Mouse (Mus musculus): Measurements from ENCODE around the gene Metap1. TPM values are rescaled to one million over a fixed set of nuclear protein-coding genes. Genes with fewer than 3 reads are reported as not detected.

The Metap1 gene
- polyA plus RNA-seq, 1 experiment from 2014 or later, result 48.0 TPM

DNA sequence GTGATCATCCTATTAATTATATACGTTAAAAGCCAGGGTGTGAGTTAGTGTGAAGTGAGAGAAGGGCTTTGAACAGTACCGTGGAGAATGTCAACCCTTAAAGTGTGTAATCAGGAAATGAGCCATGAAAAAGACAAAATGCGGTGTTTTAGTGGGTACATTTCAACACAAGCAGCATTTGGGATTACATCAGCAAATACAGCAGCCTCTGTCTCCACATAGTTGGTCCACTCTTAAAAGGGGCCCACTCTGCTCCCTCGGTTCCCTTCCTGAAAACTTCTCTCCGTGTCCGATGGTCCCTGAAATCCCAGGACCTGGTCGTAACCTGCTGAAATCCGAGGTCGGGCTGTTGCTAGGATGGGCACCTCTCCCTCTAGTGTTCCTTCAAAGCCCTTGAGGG, 47.1 kb downstream of the Metap1 start:
- H3K9me3 ChIP-seq (ENCODE audit: control insufficient read depth, low read length), result no peaks in the 10 kb centered on the region
- H3K4me2 ChIP-seq (ENCODE audit: low read length), result peak overlapping the region; percentile 77
- peaks cover 12% of the 10 kb centered on the region for H3K4me1 ChIP-seq (replicated peaks; ENCODE audit: control insufficient read depth, insufficient read depth, low read length)
- H3K36me3 ChIP-seq (ENCODE audit: control insufficient read depth, insufficient read depth), result peaks cover 3% of the 10 kb centered on the region; the same call in 1 of the 2 replicates
- peak overlapping the region; percentile 90 for H3K27ac ChIP-seq (ENCODE audit: low read length)
- H3K9ac ChIP-seq (replicated peaks; ENCODE audit: low read depth, low read length), result peak overlapping the region; percentile 61
- WGBS, result 2% methylated on average over 9 of the region's 9 CpGs
- no peak for ATAC-seq
- H3K27me3 ChIP-seq (replicated peaks; ENCODE audit: control insufficient read depth, insufficient read depth, low read length), result no peaks in the 10 kb centered on the region
- H3K4me3 ChIP-seq (replicated peaks; ENCODE audit: low read length), result peak overlapping the region; percentile 89

DNA sequence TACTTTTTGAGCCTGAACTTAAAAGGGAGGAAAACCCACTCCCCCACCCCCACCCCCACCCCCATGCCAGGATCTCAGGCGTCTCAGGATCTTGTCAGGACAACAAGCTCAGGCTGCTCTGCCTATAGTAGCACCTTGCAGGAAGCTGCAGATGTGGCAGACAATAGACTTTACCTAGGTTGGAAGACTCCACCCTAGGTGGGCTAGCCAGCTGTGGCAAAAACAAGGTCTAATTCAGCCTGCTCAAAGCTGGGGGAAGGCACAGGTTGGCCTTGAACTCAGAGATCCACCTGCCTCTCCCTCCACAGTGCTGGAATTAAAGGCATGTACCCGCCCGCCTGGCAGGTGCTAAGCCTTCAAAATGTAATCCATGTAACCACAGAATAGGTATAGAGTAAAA, 50.6 kb downstream of the Metap1 start:
- peaks cover 4% of the 10 kb centered on the region for H3K4me1 ChIP-seq (replicated peaks; ENCODE audit: control insufficient read depth, insufficient read depth, low read length)
- no peak overlapping the region for H3K4me3 ChIP-seq (replicated peaks; ENCODE audit: low read length)
- no peaks in the 10 kb centered on the region for H3K27me3 ChIP-seq (replicated peaks; ENCODE audit: control insufficient read depth, insufficient read depth, low read length)
- H3K4me2 ChIP-seq (ENCODE audit: low read length), result no peak overlapping the region
- no peak for ATAC-seq
- H3K36me3 ChIP-seq (ENCODE audit: control insufficient read depth, insufficient read depth), result no peaks in the 10 kb centered on the region
- WGBS, result 81% methylated on average over 3 of the region's 3 CpGs
- H3K27ac ChIP-seq (ENCODE audit: low read length), result no peak overlapping the region
- H3K9me3 ChIP-seq (ENCODE audit: control insufficient read depth, low read length), result no peaks in the 10 kb centered on the region
- H3K9ac ChIP-seq (replicated peaks; ENCODE audit: low read depth, low read length), result no peak overlapping the region

DNA sequence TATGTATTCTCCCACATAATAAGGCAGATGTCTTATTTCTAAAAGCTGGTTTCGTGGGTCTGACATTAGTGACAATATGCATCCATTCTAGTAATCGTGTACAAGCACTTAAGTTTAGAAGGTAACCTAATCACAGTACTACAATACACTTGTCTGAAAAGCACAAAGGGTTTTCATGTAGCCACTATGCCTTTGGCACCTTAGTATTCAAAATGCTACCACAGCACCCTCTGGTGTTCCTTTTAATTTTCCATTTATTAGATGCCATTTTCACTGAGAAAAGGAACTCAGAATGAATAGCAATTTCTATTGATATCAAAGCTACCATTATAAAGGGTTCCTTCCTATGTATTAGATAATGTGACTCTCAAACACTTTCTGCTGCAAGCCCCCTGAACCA, 57.5 kb downstream of the Metap1 start:
- 61% methylated on average over 2 of the region's 2 CpGs for WGBS

DNA sequence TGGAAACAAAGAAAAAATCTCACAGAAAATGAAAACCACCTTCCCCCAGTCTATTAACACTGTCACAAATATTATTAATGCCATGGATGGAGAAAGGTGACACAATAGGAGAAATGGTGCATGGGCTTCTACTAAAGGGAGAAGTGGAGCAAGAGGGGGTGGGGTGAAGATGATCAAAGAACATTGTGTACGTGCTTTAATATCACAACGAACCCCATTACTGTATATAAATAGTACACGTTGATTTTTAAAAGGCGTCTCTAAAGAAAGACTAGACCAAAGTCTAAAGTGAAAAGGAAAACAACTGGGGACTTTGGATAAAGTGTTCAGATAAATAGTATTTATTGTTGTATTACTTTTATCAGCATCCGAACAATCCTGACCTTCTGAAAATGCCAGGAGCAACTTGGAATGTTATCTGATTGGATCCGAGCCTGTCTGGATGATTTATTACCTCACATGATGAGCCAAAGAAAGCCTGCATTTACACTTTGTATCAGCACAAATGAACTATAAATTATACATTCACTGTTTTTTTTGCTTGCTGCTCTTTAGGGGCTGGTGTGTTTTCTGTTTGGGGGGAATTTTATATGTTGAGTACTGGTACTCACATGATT, 58.8 kb downstream of the Metap1 start:
- H3K36me3 ChIP-seq (ENCODE audit: control insufficient read depth, insufficient read depth), result no peaks in the 10 kb centered on the region
- no peaks in the 10 kb centered on the region for H3K27me3 ChIP-seq (replicated peaks; ENCODE audit: control insufficient read depth, insufficient read depth, low read length)
- no peak for ATAC-seq
- no peaks in the 10 kb centered on the region for H3K4me1 ChIP-seq (replicated peaks; ENCODE audit: control insufficient read depth, insufficient read depth, low read length)
- H3K4me2 ChIP-seq (ENCODE audit: low read length), result no peak overlapping the region
- WGBS, result 91% methylated on average over 6 of the region's 6 CpGs
- H3K9me3 ChIP-seq (ENCODE audit: control insufficient read depth, low read length), result no peaks in the 10 kb centered on the region
- H3K9ac ChIP-seq (replicated peaks; ENCODE audit: low read depth, low read length), result no peak overlapping the region
- H3K4me3 ChIP-seq (replicated peaks; ENCODE audit: low read length), result no peak overlapping the region
- no peak overlapping the region for H3K27ac ChIP-seq (ENCODE audit: low read length)

More for the DNA sequence above, 57.5 kb downstream of the Metap1 start:
- Histone ChIP-seq H3K27ac (ENCODE audit: low read length) (no peak overlapping the region), H3K36me3 (ENCODE audit: control insufficient read depth, insufficient read depth) (no peaks in the 10 kb centered on the region), H3K4me2 (ENCODE audit: low read length) (no peak overlapping the region), H3K4me1 (replicated peaks; ENCODE audit: control insufficient read depth, insufficient read depth, low read length) (no peaks in the 10 kb centered on the region), H3K4me3 (replicated peaks; ENCODE audit: low read length) (no peak overlapping the region), H3K27me3 (replicated peaks; ENCODE audit: control insufficient read depth, insufficient read depth, low read length) (no peaks in the 10 kb centered on the region), H3K9ac (replicated peaks; ENCODE audit: low read depth, low read length) (no peak overlapping the region), H3K9me3 (ENCODE audit: control insufficient read depth, low read length) (no peaks in the 10 kb centered on the region)
- peak; percentile 70; the same call in 1 of the 2 replicates for ATAC-seq

DNA sequence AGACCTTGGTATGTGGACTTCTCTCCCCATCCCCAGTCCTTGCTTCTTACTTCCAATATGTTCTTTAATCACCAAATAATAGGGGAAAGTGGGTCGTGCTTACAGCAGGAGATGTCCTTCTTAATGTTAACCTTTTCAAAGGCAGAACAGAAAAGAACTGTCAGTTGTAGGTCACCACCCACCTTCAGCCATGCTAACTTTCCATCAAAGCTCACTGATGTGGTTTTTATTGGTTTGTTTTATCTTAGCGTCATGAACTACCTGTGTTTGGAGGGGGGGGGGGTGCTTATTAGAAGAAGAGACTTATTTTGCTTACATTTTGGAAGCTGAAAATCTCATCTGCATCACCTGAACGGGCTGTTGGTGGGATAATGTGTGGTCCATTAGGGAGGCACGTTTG, 65.1 kb downstream of the Metap1 start:
- H3K4me3 ChIP-seq (replicated peaks; ENCODE audit: low read length), result no peak overlapping the region
- no peaks in the 10 kb centered on the region for H3K27me3 ChIP-seq (replicated peaks; ENCODE audit: control insufficient read depth, insufficient read depth, low read length)
- H3K9me3 ChIP-seq (ENCODE audit: control insufficient read depth, low read length), result no peaks in the 10 kb centered on the region
- no peak for ATAC-seq
- WGBS, result 69% methylated on average over 4 of the region's 4 CpGs
- H3K4me1 ChIP-seq (replicated peaks; ENCODE audit: control insufficient read depth, insufficient read depth, low read length), result no peaks in the 10 kb centered on the region
- no peaks in the 10 kb centered on the region for H3K36me3 ChIP-seq (ENCODE audit: control insufficient read depth, insufficient read depth)
- H3K4me2 ChIP-seq (ENCODE audit: low read length), result no peak overlapping the region
- H3K9ac ChIP-seq (replicated peaks; ENCODE audit: low read depth, low read length), result no peak overlapping the region
- H3K27ac ChIP-seq (ENCODE audit: low read length), result no peak overlapping the region

DNA sequence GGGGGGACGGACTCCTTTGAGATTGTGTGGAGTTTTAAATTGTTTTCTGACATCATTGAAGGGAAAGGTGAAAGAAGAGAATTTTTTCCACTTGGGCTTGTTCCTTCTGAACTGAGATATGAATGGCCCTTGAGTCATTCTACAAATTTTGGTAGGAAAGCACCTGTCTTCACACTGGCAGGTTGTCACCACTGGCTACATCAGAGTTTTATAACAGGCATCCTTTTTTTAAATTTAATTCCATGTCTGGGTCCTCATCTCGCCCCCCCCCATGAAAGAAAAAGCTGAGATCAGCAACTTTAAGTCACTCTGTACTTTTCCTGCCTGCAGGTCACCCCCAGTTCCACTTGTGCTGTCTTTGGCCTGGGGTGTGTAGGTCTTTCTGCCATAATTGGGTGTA, 65.7 kb downstream of the Metap1 start:
- H3K4me1 ChIP-seq (replicated peaks; ENCODE audit: control insufficient read depth, insufficient read depth, low read length), result no peaks in the 10 kb centered on the region
- no peaks in the 10 kb centered on the region for H3K9me3 ChIP-seq (ENCODE audit: control insufficient read depth, low read length)
- no peak overlapping the region for H3K4me3 ChIP-seq (replicated peaks; ENCODE audit: low read length)
- no peaks in the 10 kb centered on the region for H3K36me3 ChIP-seq (ENCODE audit: control insufficient read depth, insufficient read depth)
- no peak overlapping the region for H3K4me2 ChIP-seq (ENCODE audit: low read length)
- no peak overlapping the region for H3K9ac ChIP-seq (replicated peaks; ENCODE audit: low read depth, low read length)
- no peak overlapping the region for H3K27ac ChIP-seq (ENCODE audit: low read length)
- no peaks in the 10 kb centered on the region for H3K27me3 ChIP-seq (replicated peaks; ENCODE audit: control insufficient read depth, insufficient read depth, low read length)
- WGBS, result 56% methylated on average over 2 of the region's 2 CpGs
- no peak for ATAC-seq

DNA sequence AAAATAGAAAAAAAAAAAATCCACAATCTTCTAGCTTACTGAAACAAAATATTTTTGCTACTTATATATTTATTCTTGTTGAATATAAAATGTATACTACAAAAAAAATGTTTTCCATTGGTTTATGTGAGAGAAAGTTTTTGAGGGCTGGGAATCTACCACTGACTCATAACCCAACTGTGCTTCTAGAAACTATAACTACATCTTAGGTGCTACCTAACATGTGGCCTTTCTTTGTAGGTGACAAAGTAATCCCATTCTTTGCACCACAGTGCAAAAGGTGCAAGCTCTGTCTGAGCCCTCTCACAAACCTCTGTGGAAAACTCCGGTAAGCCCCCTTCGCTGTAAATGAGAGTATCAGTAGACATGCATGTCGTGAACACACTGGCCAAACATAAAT, 68.9 kb downstream of the Metap1 start:
- no peaks in the 10 kb centered on the region for H3K36me3 ChIP-seq (ENCODE audit: control insufficient read depth, insufficient read depth)
- H3K4me1 ChIP-seq (replicated peaks; ENCODE audit: control insufficient read depth, insufficient read depth, low read length), result no peaks in the 10 kb centered on the region
- H3K4me3 ChIP-seq (replicated peaks; ENCODE audit: low read length), result no peak overlapping the region
- 90% methylated on average over 3 of the region's 3 CpGs for WGBS
- H3K9me3 ChIP-seq (ENCODE audit: control insufficient read depth, low read length), result no peaks in the 10 kb centered on the region
- no peak overlapping the region for H3K9ac ChIP-seq (replicated peaks; ENCODE audit: low read depth, low read length)
- H3K4me2 ChIP-seq (ENCODE audit: low read length), result no peak overlapping the region
- no peak overlapping the region for H3K27ac ChIP-seq (ENCODE audit: low read length)
- ATAC-seq, result no peak
- H3K27me3 ChIP-seq (replicated peaks; ENCODE audit: control insufficient read depth, insufficient read depth, low read length), result no peaks in the 10 kb centered on the region

DNA sequence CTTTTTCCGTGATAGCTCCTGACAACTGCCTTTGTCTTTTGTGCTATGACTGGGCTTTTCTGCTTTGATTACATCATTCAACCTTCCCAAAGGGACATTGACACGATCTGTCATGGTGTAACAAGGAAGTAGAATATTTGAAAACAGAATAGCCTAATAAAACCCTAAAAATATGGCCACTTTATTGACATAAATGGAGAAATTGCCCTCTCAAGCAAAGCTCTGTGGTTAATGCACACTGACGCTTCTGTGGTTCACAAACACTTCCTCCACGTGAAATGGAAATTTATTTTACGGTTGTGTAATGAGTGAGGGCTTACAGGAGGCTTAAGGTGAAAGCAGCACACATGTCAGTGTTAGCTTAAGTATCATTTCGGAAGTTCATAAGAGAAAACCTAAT, 69.9 kb downstream of the Metap1 start:
- Histone ChIP-seq H3K9me3 (ENCODE audit: control insufficient read depth, low read length) (no peaks in the 10 kb centered on the region), H3K27me3 (replicated peaks; ENCODE audit: control insufficient read depth, insufficient read depth, low read length) (no peaks in the 10 kb centered on the region), H3K4me3 (replicated peaks; ENCODE audit: low read length) (no peak overlapping the region), H3K9ac (replicated peaks; ENCODE audit: low read depth, low read length) (no peak overlapping the region), H3K4me1 (replicated peaks; ENCODE audit: control insufficient read depth, insufficient read depth, low read length) (no peaks in the 10 kb centered on the region), H3K36me3 (ENCODE audit: control insufficient read depth, insufficient read depth) (no peaks in the 10 kb centered on the region), H3K27ac (ENCODE audit: low read length) (no peak overlapping the region), H3K4me2 (ENCODE audit: low read length) (no peak overlapping the region)
- no peak for ATAC-seq
- 84% methylated on average over 6 of the region's 6 CpGs for WGBS

DNA sequence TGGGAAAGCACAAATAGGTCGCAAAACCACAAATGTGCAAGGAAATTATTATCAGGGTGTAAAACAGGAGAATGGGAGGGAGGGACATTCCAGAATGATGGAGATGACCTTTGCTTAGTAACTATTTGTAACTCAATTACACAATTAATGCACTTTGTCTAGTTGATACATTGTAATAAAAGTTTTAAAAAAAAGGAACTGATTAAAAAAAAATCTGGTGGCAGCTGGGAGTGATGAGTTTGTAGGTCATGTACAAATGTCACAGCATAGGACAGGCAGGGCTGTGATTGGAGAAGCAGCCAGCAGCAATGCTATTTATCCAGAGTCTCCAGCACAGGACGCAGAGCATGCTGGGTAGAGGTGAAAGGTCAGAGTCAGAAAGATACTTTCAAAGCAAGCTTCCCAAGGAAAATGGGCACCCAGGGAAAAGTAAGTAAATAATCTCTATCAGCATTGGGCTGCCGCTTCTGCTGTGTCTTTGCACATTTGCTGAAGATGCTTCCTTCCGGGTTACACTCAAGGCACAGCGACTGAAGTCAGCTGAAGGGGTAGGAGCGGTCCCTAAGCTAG, 74.1 kb downstream of the Metap1 start, which contains the start of gene Adh4:
Adh4 (plus strand) TSS at position 346 of the 570 bp plus-strand sequence.
- ATAC-seq, result no peak
- 85% methylated on average over 6 of the region's 6 CpGs for WGBS
- Histone ChIP-seq H3K9ac (replicated peaks; ENCODE audit: low read depth, low read length) (no peak within 1 kb of the TSS), H3K9me3 (ENCODE audit: control insufficient read depth, low read length) (no peaks in the 10 kb centered on the region), H3K27ac (ENCODE audit: low read length) (no peak within 1 kb of the TSS), H3K36me3 (ENCODE audit: control insufficient read depth, insufficient read depth) (no peaks in the 10 kb centered on the region), H3K27me3 (replicated peaks; ENCODE audit: control insufficient read depth, insufficient read depth, low read length) (no peaks in the 10 kb centered on the region), H3K4me2 (ENCODE audit: low read length) (no peak within 1 kb of the TSS), H3K4me3 (replicated peaks; ENCODE audit: low read length) (no peak within 1 kb of the TSS), H3K4me1 (replicated peaks; ENCODE audit: control insufficient read depth, insufficient read depth, low read length) (no peaks in the 10 kb centered on the region)
